9 mouse cellular contexts compared by ENCODE assay signal in genomic region chr12:118186881-118187489, GRCm38 (mm10). TPM values are rescaled to one million over a fixed set of nuclear protein-coding genes. Genes with fewer than 3 reads are reported as not detected.
DNase-seq lines count a peak whose midpoint lies in the region; ATAC-seq and TF ChIP-seq lines count a peak whose summit lies in the region.
"Had no signal": no experiment of that assay in that cellular context is flagged by ENCODE, and none has a peak within 500 bp of the region (broad histone marks: within the 10 kb centered on the region; RNA-seq: fewer than 3 reads in every experiment).

No protein-coding gene starts in this region.

- peaks cover 8% of the 10 kb centered on the region; the same call in 1 of the 2 replicates for H3K27me3 ChIP-seq in kidney, embryonic 16.5 days (ENCODE audit: insufficient read depth, low read length)
- no peaks in the 10 kb centered on the region for H3K27me3 ChIP-seq in limb, embryonic 14.5 days (ENCODE audit: control insufficient read depth, insufficient read depth, low read length)

- ATAC-seq in kidney, embryonic 16.5 days (ENCODE audit: low FRiP score, low TSS enrichment): peak; percentile 55; the same call in 1 of the 2 replicates
- peak; percentile 56; the same call in 1 of the 2 replicates for ATAC-seq in limb, embryonic 14.5 days (ENCODE audit: low FRiP score, low read depth)

- TF ChIP-seq POLR2A in limb, embryonic 14.5 days (IDR thresholded peaks at IDR 0.05; ENCODE audit: borderline replicate concordance, extremely low read depth, insufficient read depth, insufficient read length): no peak

- DNase-seq in kidney, postnatal 10 days: no peak
- peak; percentile 58 for DNase-seq in ZHBTc4 (ENCODE audit: low read depth, low spot score)
- DNase-seq in cerebellum, postnatal 25 days: peak; percentile 30 to 35
- peak; percentile 7 for DNase-seq in limb, embryonic 14.5 days (ENCODE audit: low spot score)
- DNase-seq in layer of hippocampus, postnatal 36 days: no peak
- DNase-seq in yolk sac, embryonic 10.5 days (ENCODE audit: low spot score): no peak
- no peak for DNase-seq in T-cell, adult 2 months (ENCODE audit: low spot score)

- H3K4me1 ChIP-seq in kidney, embryonic 16.5 days (ENCODE audit: insufficient read depth, low read length): peaks cover 13% of the 10 kb centered on the region; the same call in 1 of the 2 replicates
- H3K4me1 ChIP-seq in limb, embryonic 14.5 days (ENCODE audit: control insufficient read depth, insufficient read depth, low read length): peaks cover 4% of the 10 kb centered on the region; the same call in 1 of the 2 replicates

- H3K9me3 ChIP-seq in kidney, embryonic 16.5 days (ENCODE audit: low read length): no peaks in the 10 kb centered on the region
- no peaks in the 10 kb centered on the region for H3K9me3 ChIP-seq in limb, embryonic 14.5 days (ENCODE audit: control insufficient read depth, low read length)

- H3K4me3 ChIP-seq in kidney, embryonic 16.5 days (ENCODE audit: low read length): no peak overlapping the region
- no peak overlapping the region for H3K4me3 ChIP-seq in limb, embryonic 14.5 days (replicated peaks; ENCODE audit: low read length)

- H3K4me2 ChIP-seq in kidney, embryonic 16.5 days (replicated peaks; ENCODE audit: low read depth, low read length): no peak overlapping the region
- no peak overlapping the region for H3K4me2 ChIP-seq in limb, embryonic 14.5 days (replicated peaks; ENCODE audit: low read depth, low read length, severe bottlenecking)

- no peak overlapping the region for H3K9ac ChIP-seq in kidney, embryonic 16.5 days (replicated peaks; ENCODE audit: low read length)
- H3K9ac ChIP-seq in limb, embryonic 14.5 days (ENCODE audit: low read depth, low read length, severe bottlenecking): no peak overlapping the region

- H3K36me3 ChIP-seq in kidney, embryonic 16.5 days (ENCODE audit: insufficient read depth, low read length): no peaks in the 10 kb centered on the region
- no peaks in the 10 kb centered on the region for H3K36me3 ChIP-seq in limb, embryonic 14.5 days (ENCODE audit: control insufficient read depth, insufficient read depth, low read length)

- 9% methylated on average over 4 of the region's 4 CpGs for WGBS in kidney, embryonic 16.5 days
- 6% methylated on average over 4 of the region's 4 CpGs for WGBS in limb, embryonic 14.5 days

- H3K27ac ChIP-seq in kidney, embryonic 16.5 days (ENCODE audit: low read length): no peak overlapping the region
- no peak overlapping the region for H3K27ac ChIP-seq in limb, embryonic 14.5 days (replicated peaks; ENCODE audit: low read depth, low read length)

RNA-seq across cellular contexts. Expression of gene Dnah11, which starts 11.9 kb away (rescaled TPM):
- 0.22 and 0.44 TPM in 2 replicates for polyA plus RNA-seq in kidney, embryonic 16.5 days (2015; fragmentation: Nextera tagmentation; extraction: Ambion mirVana)
- polyA plus RNA-seq in limb, embryonic 14.5 days (2012; rRNA removed): 0.38 and 0.39 TPM in 2 replicates
- polyA plus RNA-seq in limb, embryonic 14.5 days (2014; fragmentation: Nextera tagmentation; extraction: Ambion mirVana): 0.15 and 0.23 TPM in 2 replicates
- 1 to 10 TPM in 1 of 2 experiments, under 1 TPM in 1; 0.72 to 1.4 TPM for total RNA-seq in layer of hippocampus, postnatal 36 days (2021)
- polyA plus RNA-seq: heart, postnatal 0 days had no signal

Comparison
In these comparisons a context has a peak if more than half of its experiments do, and no peak if none do; other contexts are left out.
1. DNase-seq: peak in ZHBTc4 (single experiment), cerebellum, postnatal 25 days (2 of 2) and limb, embryonic 14.5 days (single experiment); none in kidney, postnatal 10 days (single experiment), layer of hippocampus, postnatal 36 days (0 of 2), yolk sac, embryonic 10.5 days (single experiment) and T-cell, adult 2 months (single experiment).